Mouse (Mus musculus) thymus, adult 2 months (tissue): ENCODE measurements around the gene Opalin. TPM values are rescaled to one million over a fixed set of nuclear protein-coding genes. Genes with fewer than 3 reads are reported as not detected.

Experiments
- DNase-seq: peaks from one replicate; pipeline ENCODE4 v3.0.0; 2021
- H3K27ac ChIP-seq: fragments of 200-500 bp; 2 replicates; pipeline ENCODE4 v1.5.1; 2012; ENCODE audit warnings: low read length, control low read depth; ENCODE audit not compliant: control insufficient read depth, insufficient read depth
- H3K27me3 ChIP-seq: fragments of 200-500 bp; 2 replicates; pipeline ENCODE4 v1.6.1; 2012; ENCODE audit warnings: mild to moderate bottlenecking, low read length, moderate library complexity, mixed read lengths; ENCODE audit not compliant: control insufficient read depth, insufficient read depth
- H3K36me3 ChIP-seq: fragments of 200-500 bp; 2 replicates; pipeline ENCODE4 v1.6.1; 2012; ENCODE audit warnings: mild to moderate bottlenecking, low read length, moderate library complexity; ENCODE audit not compliant: control insufficient read depth, insufficient read depth
- H3K4me1 ChIP-seq: fragments of 200-500 bp; replicated peaks from 2 replicates; pipeline ENCODE4 v1.6.1; 2012; ENCODE audit warnings: low read length; ENCODE audit not compliant: control insufficient read depth, insufficient read depth
- H3K4me3 ChIP-seq: fragments of 200-500 bp; 2 replicates; pipeline ENCODE4 v1.5.1; 2012; ENCODE audit warnings: mild to moderate bottlenecking, low read length, control low read depth, moderate library complexity; ENCODE audit not compliant: control insufficient read depth, insufficient read depth
- CTCF ChIP-seq: fragments of 200-500 bp; IDR thresholded peaks from 2 replicates; pipeline ENCODE4 v1.5.1; 2012; ENCODE audit warnings: mild to moderate bottlenecking, control low read depth, low read length, moderate library complexity, borderline replicate concordance; ENCODE audit not compliant: control insufficient read depth, poor library complexity, insufficient read depth; ENCODE audit errors: extremely low read depth
- POLR2A ChIP-seq: fragments of 200-500 bp; IDR thresholded peaks from 2 replicates; pipeline ENCODE4 v1.6.1; 2012; ENCODE audit warnings: mild to moderate bottlenecking, low read length, control low read depth, moderate library complexity; ENCODE audit not compliant: control insufficient read depth, poor library complexity, insufficient read depth; ENCODE audit errors: extremely low read depth
- WGBS: fragments of 180-500 bp; shearing (Covaris S2); methylation state at CpG from one replicate; pipeline ENCODE4 v1.1.7; 2018; 5-methylcytosine and 5-hydroxymethylcytosine counted together
- polyA plus RNA-seq: library from polyadenylated mRNA; depleted of rRNA; stranded (reverse); fragments of >200 nt; gene quantifications from 2 replicates; pipeline ENCODE4 v1.2.3, GENCODE M21; 2012

Gene Opalin
- polyA plus RNA-seq, 1 experiment = 0.13 TPM

- DNase-seq = no peak
- no peaks in the 10 kb centered on the region for H3K36me3 ChIP-seq
- H3K27me3 ChIP-seq = no peaks in the 10 kb centered on the region
- peaks cover 5% of the 10 kb centered on the region; the same call in 1 of the 2 replicates for H3K4me1 ChIP-seq
- no peak overlapping the region for H3K27ac ChIP-seq
- TF ChIP-seq CTCF = no peak
- no peak for TF ChIP-seq POLR2A
- H3K4me3 ChIP-seq = no peak overlapping the region
- WGBS = 95% methylated on average over 7 of the region's 7 CpGs
Observed at GRCm38 (mm10) chr19:41100863-41101262, 23.9 kb upstream of the Opalin start.

- H3K36me3 ChIP-seq = no peaks in the 10 kb centered on the region
- peaks cover 5% of the 10 kb centered on the region; the same call in 1 of the 2 replicates for H3K4me1 ChIP-seq
- TF ChIP-seq CTCF (no peak), POLR2A (no peak)
- no peaks in the 10 kb centered on the region for H3K27me3 ChIP-seq
- H3K4me3 ChIP-seq = no peak overlapping the region
- DNase-seq = no peak
- H3K27ac ChIP-seq = no peak overlapping the region
- 80% methylated on average over 4 of the region's 4 CpGs for WGBS
Observed at GRCm38 (mm10) chr19:41097038-41097437, 20.1 kb upstream of the Opalin start.

- Histone ChIP-seq H3K27ac (no peak overlapping the region), H3K36me3 (no peaks in the 10 kb centered on the region), H3K4me3 (no peak overlapping the region), H3K27me3 (no peaks in the 10 kb centered on the region), H3K4me1 (peaks cover 9% of the 10 kb centered on the region)
- TF ChIP-seq POLR2A (no peak), CTCF (no peak)
- no peak for DNase-seq
- WGBS = 33% methylated on average over 2 of the region's 2 CpGs
Observed at GRCm38 (mm10) chr19:41091901-41092300, 15.0 kb upstream of the Opalin start.

- no peak overlapping the region for H3K4me3 ChIP-seq
- no peaks in the 10 kb centered on the region for H3K36me3 ChIP-seq
- no peak for TF ChIP-seq POLR2A
- no peak for TF ChIP-seq CTCF
- no peaks in the 10 kb centered on the region for H3K27me3 ChIP-seq
- H3K27ac ChIP-seq = no peak overlapping the region
- H3K4me1 ChIP-seq = peaks cover 9% of the 10 kb centered on the region
- WGBS = 11% methylated on average over 5 of the region's 5 CpGs
- DNase-seq = peak; percentile 58
Observed at GRCm38 (mm10) chr19:41089833-41090232, 12.9 kb upstream of the Opalin start.

- Histone ChIP-seq H3K27me3 (no peaks in the 10 kb centered on the region), H3K27ac (no peak overlapping the region), H3K4me1 (peaks cover 9% of the 10 kb centered on the region), H3K36me3 (no peaks in the 10 kb centered on the region), H3K4me3 (0 out of 2 replicates have a peak overlapping the region, but pooled peaks have one; percentile 15)
- TF ChIP-seq POLR2A (no peak), CTCF (no peak)
- peak; percentile 40 for DNase-seq
- 17% methylated on average over 18 of the region's 18 CpGs for WGBS
Observed at GRCm38 (mm10) chr19:41088491-41088890, 11.6 kb upstream of the Opalin start.

GRCm38 (mm10) chr19:41087901-41088300 is 11.0 kb upstream of the Opalin start:
- H3K27me3 ChIP-seq = no peaks in the 10 kb centered on the region
- no peak overlapping the region for H3K4me3 ChIP-seq
- 22% methylated on average over 4 of the region's 4 CpGs for WGBS
- no peaks in the 10 kb centered on the region for H3K36me3 ChIP-seq
- H3K4me1 ChIP-seq = peaks cover 9% of the 10 kb centered on the region
- TF ChIP-seq CTCF (no peak), POLR2A (no peak)
- no peak overlapping the region for H3K27ac ChIP-seq
- DNase-seq = no peak

GRCm38 (mm10) chr19:41086700-41087099 is 9.8 kb upstream of the Opalin start:
- TF ChIP-seq CTCF (no peak), POLR2A (no peak)
- WGBS = 0% methylated on average over 2 of the region's 2 CpGs
- Histone ChIP-seq H3K36me3 (no peaks in the 10 kb centered on the region), H3K4me3 (no peak overlapping the region), H3K27me3 (no peaks in the 10 kb centered on the region), H3K27ac (no peak overlapping the region), H3K4me1 (peaks cover 9% of the 10 kb centered on the region)
- peak; percentile 75 for DNase-seq
